Mouse (Mus musculus): Measurements from ENCODE around the gene Tsc22d3. TPM values are rescaled to one million over a fixed set of nuclear protein-coding genes. Genes with fewer than 3 reads are reported as not detected.
"Not testable (repeated sequence)": the region's sequence is repeated elsewhere in the genome, so short reads cannot be mapped to it uniquely, and the experiment has no call there.

Gene Tsc22d3
- polyA plus RNA-seq, 3 experiments from 2014 or later, result 154 to 316 (median 209) TPM

GRCm38 (mm10) chrX:140565212-140565611 lies 35.2 kb downstream of the Tsc22d3 start:
- no peak for ATAC-seq

GRCm38 (mm10) chrX:140564777-140565176 lies 35.7 kb downstream of the Tsc22d3 start:
- no peak for ATAC-seq

- ATAC-seq, result no peak
Measured at GRCm38 (mm10) chrX:140558176-140558844, 42.1 kb downstream of the Tsc22d3 start.

GRCm38 (mm10) chrX:140555965-140556364 lies 44.5 kb downstream of the Tsc22d3 start:
- ATAC-seq, result no peak

- ATAC-seq, result no peak
Measured at GRCm38 (mm10) chrX:140555423-140555822, 45.0 kb downstream of the Tsc22d3 start.

- no peak for ATAC-seq
Measured at GRCm38 (mm10) chrX:140547660-140548419, 52.6 kb downstream of the Tsc22d3 start.

GRCm38 (mm10) chrX:140544737-140545136 lies 55.7 kb downstream of the Tsc22d3 start:
- no peak for ATAC-seq

- ATAC-seq, result peak; percentile 90
Measured at GRCm38 (mm10) chrX:140542938-140543673, 57.4 kb downstream of the Tsc22d3 start.

GRCm38 (mm10) chrX:140542474-140542845 lies 58.0 kb downstream of the Tsc22d3 start:
- ATAC-seq, result peak; percentile 13

- ATAC-seq, result no peak
Measured at GRCm38 (mm10) chrX:140541711-140542473, 58.6 kb downstream of the Tsc22d3 start.

- ATAC-seq, result no peak
Measured at GRCm38 (mm10) chrX:140540500-140541114, 59.9 kb downstream of the Tsc22d3 start.

- not testable (repeated sequence) for ATAC-seq
Measured at GRCm38 (mm10) chrX:140539831-140540230, 60.6 kb downstream of the Tsc22d3 start.

- no peak for ATAC-seq
Measured at GRCm38 (mm10) chrX:140539111-140539680, 61.3 kb downstream of the Tsc22d3 start.

GRCm38 (mm10) chrX:140538649-140539048 lies 61.8 kb downstream of the Tsc22d3 start:
- no peak for ATAC-seq

GRCm38 (mm10) chrX:140537662-140538061 lies 62.8 kb downstream of the Tsc22d3 start:
- peak; percentile 59 for ATAC-seq

GRCm38 (mm10) chrX:140535487-140535886 lies 65.0 kb downstream of the Tsc22d3 start:
- ATAC-seq, result no peak

- ATAC-seq, result no peak
Measured at GRCm38 (mm10) chrX:140534306-140534705, 66.2 kb downstream of the Tsc22d3 start.

- ATAC-seq, result no peak
Measured at GRCm38 (mm10) chrX:140532325-140532724, 68.1 kb downstream of the Tsc22d3 start.

GRCm38 (mm10) chrX:140531356-140531755 lies 69.1 kb downstream of the Tsc22d3 start:
- peak; percentile 25 for ATAC-seq

- ATAC-seq, result no peak
Measured at GRCm38 (mm10) chrX:140530632-140531031, 69.8 kb downstream of the Tsc22d3 start.

GRCm38 (mm10) chrX:140529074-140529561 lies 71.3 kb downstream of the Tsc22d3 start:
- ATAC-seq, result no peak

- ATAC-seq, result no peak
Measured at GRCm38 (mm10) chrX:140527231-140527630, 73.2 kb downstream of the Tsc22d3 start.

Measured in inflammation-experienced regulatory T-cells, adult 6 months (primary cell).